Mouse (Mus musculus) thymus, postnatal 25 days (tissue): ENCODE results near the gene Mecom.

Experiments used
- DNase-seq: peaks from one replicate; pipeline ENCODE4 v3.0.0; 2022

Mecom gene

GRCm38 (mm10) chr3:30076522-30076921, 471.3 kb downstream of the Mecom start:
- no peak for DNase-seq

DNA sequence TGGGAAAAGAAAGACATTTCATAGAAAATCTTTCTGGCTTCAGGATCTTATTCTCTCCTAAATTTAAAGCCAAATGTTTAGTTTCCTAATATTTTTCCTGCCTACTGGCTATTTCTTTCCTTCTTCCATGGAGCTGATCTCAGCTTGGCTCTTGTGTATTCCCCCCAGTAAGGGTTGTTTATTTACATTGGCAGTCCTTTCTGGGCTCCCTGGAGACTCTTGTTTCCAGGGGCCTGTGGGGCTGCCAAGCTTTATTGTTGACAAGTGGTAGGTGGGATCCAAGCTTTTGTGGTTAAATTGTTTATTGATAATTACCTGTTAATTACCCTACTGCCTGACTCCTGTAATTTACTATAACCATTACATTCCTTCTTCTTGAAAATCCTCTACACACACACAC, 476.5 kb downstream of the Mecom start:
- no peak for DNase-seq

GRCm38 (mm10) chr3:30066519-30066918, 481.3 kb downstream of the Mecom start:
- DNase-seq = no peak

GRCm38 (mm10) chr3:30060058-30060457, 487.8 kb downstream of the Mecom start:
- no peak for DNase-seq

DNA sequence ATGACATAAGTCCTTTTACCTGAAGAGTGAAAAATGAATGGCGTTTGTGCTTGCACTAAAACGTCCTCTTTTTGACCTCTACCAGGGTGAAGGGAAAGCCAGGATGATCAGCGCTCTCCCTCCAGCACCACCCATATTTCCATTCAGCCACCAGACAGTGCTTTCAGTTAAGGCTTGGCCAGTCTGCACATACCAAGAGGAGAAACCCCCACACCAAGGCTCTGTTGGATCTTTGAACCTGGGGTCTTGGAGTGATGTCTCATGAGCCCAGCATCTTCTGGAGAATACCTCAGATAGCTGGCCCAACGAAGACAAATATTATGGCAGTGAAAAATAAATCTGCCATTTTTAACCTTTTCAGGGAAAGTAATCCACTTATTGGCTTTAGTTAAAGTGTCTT, 488.2 kb downstream of the Mecom start:
- no peak for DNase-seq

DNA sequence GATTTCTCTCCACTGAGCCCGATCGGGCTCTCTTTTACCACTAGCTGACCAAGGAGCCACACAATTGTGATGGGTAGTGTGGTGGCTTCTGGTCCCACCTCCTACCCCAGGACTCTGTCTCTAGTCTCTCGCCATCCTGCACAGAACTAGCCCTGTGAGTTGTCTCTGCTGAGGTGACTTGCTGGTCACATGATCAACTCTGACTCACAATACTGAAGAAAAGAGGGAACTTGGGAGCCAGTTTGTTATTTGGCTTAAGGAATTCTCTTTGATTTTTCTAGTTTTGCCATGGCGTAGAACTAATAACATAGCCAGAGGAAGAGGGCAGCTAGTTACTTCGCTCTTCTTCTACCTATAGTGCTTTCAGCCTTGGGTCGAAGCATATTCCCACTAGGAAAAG, 496.5 kb downstream of the Mecom start:
- no peak for DNase-seq

DNA sequence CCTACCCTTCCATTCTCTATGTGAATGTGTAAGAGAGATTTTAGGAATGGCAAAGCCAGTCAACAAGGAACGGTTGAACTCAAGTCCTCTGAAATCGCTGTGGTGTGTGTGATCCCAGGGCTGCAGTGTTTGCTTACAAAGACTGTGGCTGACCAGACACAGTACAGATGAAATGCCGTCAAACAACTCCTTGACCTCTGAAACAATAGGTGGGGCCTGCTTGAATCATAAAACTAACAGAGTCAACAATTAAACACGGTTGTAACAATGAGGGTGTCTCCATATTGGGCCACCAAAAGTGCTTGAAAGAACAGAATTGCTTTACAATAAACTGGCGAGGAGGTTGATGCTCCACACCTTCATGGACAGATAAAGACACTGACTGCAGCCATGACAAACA, 497.0 kb downstream of the Mecom start:
- DNase-seq = no peak

GRCm38 (mm10) chr3:30048792-30049191, 499.0 kb downstream of the Mecom start:
- DNase-seq = no peak

- no peak for DNase-seq
Measured at GRCm38 (mm10) chr3:30048157-30048556, 499.7 kb downstream of the Mecom start.

DNA sequence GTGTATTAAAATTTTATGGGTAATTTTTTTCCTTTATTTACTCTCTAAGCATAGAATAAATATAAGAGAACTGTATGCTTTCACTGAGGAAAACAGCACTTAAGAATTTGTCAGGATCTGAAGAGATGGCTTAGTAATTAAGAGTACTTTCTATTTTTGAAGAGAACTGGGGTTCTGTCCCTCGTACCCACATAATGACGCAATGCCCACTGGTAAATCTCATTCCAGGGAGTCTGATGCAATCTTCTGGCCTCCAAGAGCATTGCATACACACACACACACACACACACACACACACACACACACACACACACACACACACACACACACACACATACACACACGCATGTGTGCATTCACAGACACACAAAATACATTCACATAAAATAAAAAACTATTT, 504.3 kb downstream of the Mecom start:
- DNase-seq = no peak

DNA sequence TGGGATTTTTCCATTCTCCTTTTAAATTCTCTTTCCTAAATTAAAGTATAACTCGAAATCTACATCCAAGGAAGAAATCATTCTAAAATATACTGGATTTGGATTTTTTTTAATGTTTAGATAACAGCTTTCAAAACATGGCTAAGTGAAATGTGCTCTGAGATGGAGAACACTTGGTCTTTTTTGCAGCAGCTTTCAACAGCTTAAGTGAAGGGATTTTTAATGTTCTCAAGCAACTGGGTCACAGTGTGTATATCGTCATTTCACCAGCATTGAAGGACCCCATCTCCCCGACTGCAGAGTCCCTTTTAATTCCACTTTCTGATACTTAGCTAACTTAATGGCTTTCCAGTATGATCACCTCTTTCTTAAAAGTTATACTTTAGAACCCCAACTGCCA, 509.3 kb downstream of the Mecom start:
- no peak for DNase-seq

DNA sequence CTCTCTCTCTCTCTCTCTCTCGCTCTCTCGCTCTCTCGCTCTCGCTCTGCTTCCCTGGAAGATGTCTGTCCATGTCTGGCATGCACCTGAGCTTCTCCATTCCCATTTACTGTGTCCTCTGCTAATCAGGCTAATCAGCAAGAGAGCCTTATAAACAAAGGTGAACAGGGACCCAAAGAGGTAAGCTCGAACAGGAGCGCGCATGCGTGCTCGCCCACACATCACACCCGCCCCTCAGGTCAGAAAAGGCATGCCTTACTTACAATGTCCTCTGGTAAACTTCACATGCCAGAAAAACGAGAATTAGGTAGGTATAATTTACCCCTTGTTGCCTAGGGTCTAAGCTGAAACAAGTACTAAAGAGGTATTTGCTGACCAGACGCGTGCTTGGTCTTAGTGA, 527.8 kb downstream of the Mecom start:
- no peak for DNase-seq

GRCm38 (mm10) chr3:30019411-30019810, 528.4 kb downstream of the Mecom start:
- DNase-seq = no peak

GRCm38 (mm10) chr3:30018202-30018601, 529.6 kb downstream of the Mecom start:
- DNase-seq = no peak

GRCm38 (mm10) chr3:30016766-30017165, 531.0 kb downstream of the Mecom start:
- DNase-seq = no peak

DNA sequence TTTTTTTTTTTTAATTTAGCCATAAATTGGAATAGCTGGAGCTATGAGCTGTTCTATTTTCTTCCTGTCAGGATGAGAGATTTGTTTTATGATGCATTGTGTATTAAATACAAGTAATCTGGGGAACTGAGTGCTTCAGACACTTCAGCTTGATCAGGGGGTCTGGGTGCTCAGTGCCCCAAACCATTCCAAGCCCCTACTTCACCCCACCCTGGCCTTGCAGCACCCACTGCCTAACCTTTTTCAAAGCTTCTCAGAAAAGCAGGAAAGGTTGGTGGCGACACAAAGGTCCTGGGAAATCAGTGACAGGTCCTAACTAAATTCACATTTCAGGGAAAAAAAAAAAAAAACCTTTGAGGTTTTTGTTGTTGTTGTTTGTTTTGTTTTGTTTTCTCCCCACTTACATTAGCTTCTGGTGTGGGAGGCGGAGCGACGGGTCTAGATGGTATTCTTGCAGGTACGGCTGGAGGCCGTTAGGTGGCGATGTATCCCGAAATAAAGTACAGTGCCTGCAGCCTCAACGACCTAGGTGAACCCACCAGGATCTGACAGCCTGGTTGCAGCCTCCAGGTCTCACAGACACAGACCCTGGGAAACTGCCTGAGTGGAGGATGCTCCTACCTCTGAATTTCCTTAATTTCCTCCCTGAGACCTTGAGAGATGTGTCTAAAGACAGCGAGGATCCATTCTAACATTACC, 532.7 kb downstream of the Mecom start:
- DNase-seq = peak; percentile 16

GRCm38 (mm10) chr3:30014279-30014678, 533.5 kb downstream of the Mecom start:
- DNase-seq = no peak

- DNase-seq = no peak
Measured at GRCm38 (mm10) chr3:30013416-30013815, 534.4 kb downstream of the Mecom start.

GRCm38 (mm10) chr3:30012666-30013365, 535.0 kb downstream of the Mecom start:
- DNase-seq = no peak

DNA sequence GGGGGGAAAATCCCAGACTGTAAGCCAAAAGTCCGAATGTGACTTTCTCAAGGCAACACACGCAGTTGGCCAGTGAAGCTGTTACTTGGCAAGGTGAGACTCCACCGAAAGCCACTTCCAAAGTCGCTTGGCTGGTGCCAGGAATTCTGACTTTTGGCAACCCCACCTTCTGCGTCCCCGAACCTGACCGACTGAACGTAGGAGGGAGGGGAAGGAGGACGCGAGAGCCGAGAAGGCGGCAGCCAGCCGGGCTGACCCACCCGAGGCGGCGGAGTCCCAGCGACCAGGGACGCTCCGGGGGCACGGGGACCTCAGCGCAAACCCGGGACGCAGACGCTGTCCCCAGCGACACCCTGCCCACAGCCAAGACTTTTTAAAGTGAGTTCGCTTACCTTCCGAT, 535.7 kb downstream of the Mecom start:
- no peak for DNase-seq

DNA sequence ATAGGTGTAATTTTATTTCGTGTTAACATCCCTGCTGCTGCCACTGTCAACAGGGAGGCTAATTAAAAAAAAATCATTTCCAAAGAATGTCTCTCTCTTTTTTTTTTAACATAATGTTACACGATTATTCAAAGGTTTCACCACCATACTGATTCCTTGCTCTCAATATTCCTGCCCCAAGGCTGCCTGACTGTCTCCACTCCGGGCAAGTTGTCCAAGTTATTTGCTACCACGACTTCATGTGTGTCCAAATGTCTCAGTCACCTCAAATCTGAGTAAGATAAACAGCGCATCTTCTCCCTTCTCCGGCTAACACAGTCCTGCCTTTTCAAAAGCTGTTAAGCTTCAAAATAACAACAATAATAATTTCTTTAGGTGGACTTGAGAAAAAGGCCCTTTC, 536.1 kb downstream of the Mecom start:
- no peak for DNase-seq

- DNase-seq = no peak
Measured at GRCm38 (mm10) chr3:30010889-30011288, 536.9 kb downstream of the Mecom start.

GRCm38 (mm10) chr3:30009596-30009995, 538.2 kb downstream of the Mecom start:
- no peak for DNase-seq

- DNase-seq = no peak
Measured at GRCm38 (mm10) chr3:30004888-30005405, 542.9 kb downstream of the Mecom start.

DNA sequence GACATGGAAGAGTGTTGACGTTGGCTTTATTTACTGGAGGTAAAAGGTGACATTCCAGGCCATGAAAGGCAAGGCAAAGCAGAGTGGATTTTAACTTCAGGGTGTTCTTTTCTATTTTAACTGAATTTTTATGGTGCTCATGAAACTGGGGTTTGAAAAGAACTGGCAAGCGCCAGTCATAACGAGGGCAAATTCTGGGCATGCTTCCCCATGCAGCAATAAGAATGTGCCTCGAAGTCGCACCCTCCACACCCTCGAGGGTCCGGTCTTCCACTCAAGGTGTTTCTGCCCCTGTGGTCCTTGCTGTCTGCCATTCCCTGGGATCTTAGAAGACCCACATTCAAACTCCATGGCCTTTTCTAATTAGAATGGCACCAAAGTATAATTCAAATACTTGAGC, 547.5 kb downstream of the Mecom start:
- no peak for DNase-seq
